Comparison of ENCODE assay signal across 20 mouse cellular contexts in the genomic region with DNA sequence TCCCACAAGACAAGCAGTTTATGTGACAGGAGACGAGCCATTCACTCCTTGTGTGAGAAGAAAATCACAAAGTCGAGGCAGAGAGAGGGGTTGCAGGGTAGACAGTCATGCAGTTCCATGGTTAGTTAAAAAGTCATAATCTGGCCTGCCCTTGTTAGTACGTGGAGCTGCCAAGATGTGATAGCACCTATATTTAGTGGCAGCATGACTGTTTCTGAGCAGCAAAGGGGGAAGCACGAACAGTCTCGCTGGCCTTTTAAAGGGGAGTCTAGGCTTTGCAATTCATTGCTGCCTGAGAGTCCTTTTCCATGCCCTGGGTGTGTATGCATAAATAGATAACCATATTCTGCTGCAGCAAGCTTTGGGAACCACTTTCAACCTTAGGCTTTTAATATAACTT.
DNase-seq lines count a peak whose midpoint lies in the region; ATAC-seq and TF ChIP-seq lines count a peak whose summit lies in the region.
"Had no signal": no experiment of that assay in that cellular context is flagged by ENCODE, and none has a peak within 500 bp of the region (broad histone marks: within the 10 kb centered on the region; RNA-seq: fewer than 3 reads in every experiment).

No protein-coding gene starts in this region.

- ATAC-seq in heart, embryonic 11.5 days (replicated peaks; ENCODE audit: insufficient number of reproducible peaks, low FRiP score, low TSS enrichment): no peak
- no peak; the same call in 1 of the 2 replicates for ATAC-seq in heart, embryonic 14.5 days (ENCODE audit: insufficient number of reproducible peaks, insufficient read depth, low FRiP score, low read depth)
- peak; percentile 59; the same call in 1 of the 2 replicates for ATAC-seq in heart, postnatal 0 days (ENCODE audit: insufficient read depth, low read depth)
- ATAC-seq: forebrain, postnatal 0 days; hindbrain, embryonic 16.5 days; inflammation-experienced regulatory T-cells, adult 6 months had no signal

- H3K9ac ChIP-seq in heart, embryonic 11.5 days (ENCODE audit: low read depth, low read length): no peak overlapping the region
- no peak overlapping the region; the same call in 1 of the 2 replicates for H3K9ac ChIP-seq in heart, embryonic 14.5 days (ENCODE audit: low read length)
- no peak overlapping the region for H3K9ac ChIP-seq in heart, postnatal 0 days (replicated peaks; ENCODE audit: low read depth, low read length)
- H3K9ac ChIP-seq: embryonic facial prominence, embryonic 13.5 days; forebrain, embryonic 12.5 days; forebrain, postnatal 0 days had no signal

- 47% methylated on average over 5 of the region's 5 CpGs for WGBS in heart, embryonic 11.5 days (ENCODE audit: insufficient replicate concordance)
- 58% methylated on average over 5 of the region's 5 CpGs for WGBS in heart, embryonic 10.5 days
- 37% methylated on average over 5 of the region's 5 CpGs for WGBS in heart, embryonic 14.5 days
- 39% methylated on average over 5 of the region's 5 CpGs for WGBS in heart, postnatal 0 days

- DNase-seq in heart, adult 11 months: peak; percentile 87
- DNase-seq in heart, adult 9 months (ENCODE audit: low spot score in 2 of 2): peak; percentile 5 to 6
- no peak for DNase-seq in heart, embryonic 10.5 days (ENCODE audit: low spot score)
- peak; percentile 60 for DNase-seq in heart, postnatal 0 days (ENCODE audit: low spot score)
- no peak for DNase-seq in layer of hippocampus, postnatal 10 days (ENCODE audit: low spot score in 2 of 2)
- no peak for DNase-seq in ovary, adult 18-20 months (ENCODE audit: low spot score)
- DNase-seq: adrenal gland, adult 2 months; adrenal gland, postnatal 25 days; forebrain, postnatal 0 days; gastrocnemius, postnatal 14 days; kidney, adult 18-20 months; kidney, postnatal 10 days had no signal

- no peak overlapping the region for H3K4me3 ChIP-seq in heart, embryonic 11.5 days (ENCODE audit: low read depth, low read length)
- no peak overlapping the region for H3K4me3 ChIP-seq in heart, embryonic 10.5 days
- no peak overlapping the region for H3K4me3 ChIP-seq in heart, embryonic 14.5 days (ENCODE audit: control insufficient read depth in 1 of 2, insufficient read depth in 1 of 2, low read depth in 1 of 2, low read length in 2 of 2)
- no peak overlapping the region for H3K4me3 ChIP-seq in heart, postnatal 0 days (ENCODE audit: low read depth, low read length)
- H3K4me3 ChIP-seq: embryonic facial prominence, embryonic 13.5 days; forebrain, embryonic 12.5 days; hindbrain, embryonic 10.5 days had no signal

- TF ChIP-seq EP300 in heart, postnatal 0 days (IDR thresholded peaks at IDR 0.05; ENCODE audit: low read depth): no peak

- H3K27me3 ChIP-seq in heart, embryonic 11.5 days (ENCODE audit: control insufficient read depth, insufficient read depth, low read length): no peaks in the 10 kb centered on the region
- H3K27me3 ChIP-seq in heart, embryonic 10.5 days (ENCODE audit: insufficient read depth, poor library complexity, severe bottlenecking): no peaks in the 10 kb centered on the region
- no peaks in the 10 kb centered on the region for H3K27me3 ChIP-seq in heart, embryonic 14.5 days (ENCODE audit: control insufficient read depth, insufficient read depth, low read length)
- no peaks in the 10 kb centered on the region for H3K27me3 ChIP-seq in heart, postnatal 0 days (ENCODE audit: control insufficient read depth, insufficient read depth, low read length)
- H3K27me3 ChIP-seq: CH12.LX; embryonic facial prominence, embryonic 13.5 days; forebrain, embryonic 12.5 days had no signal

- TF ChIP-seq CTCF in heart, postnatal 0 days (IDR thresholded peaks at IDR 0.05; ENCODE audit: low read depth): no peak

- no peak overlapping the region for H3K27ac ChIP-seq in heart, embryonic 11.5 days (ENCODE audit: low read depth, low read length)
- no peak overlapping the region for H3K27ac ChIP-seq in heart, embryonic 10.5 days
- H3K27ac ChIP-seq in heart, embryonic 14.5 days (replicated peaks in 1 of 2; ENCODE audit: control insufficient read depth in 1 of 2, insufficient read depth in 1 of 2, low read depth in 2 of 2, low read length in 2 of 2): peak overlapping the region; percentile 21 to 66; a peak in 3 of 4 replicates
- peak overlapping the region; percentile 67 for H3K27ac ChIP-seq in heart, postnatal 0 days (ENCODE audit: low read depth)
- H3K27ac ChIP-seq: embryonic facial prominence, embryonic 13.5 days; forebrain, embryonic 12.5 days had no signal

- H3K9me3 ChIP-seq in heart, embryonic 11.5 days (replicated peaks; ENCODE audit: control insufficient read depth, low read length): no peaks in the 10 kb centered on the region
- no peaks in the 10 kb centered on the region for H3K9me3 ChIP-seq in heart, embryonic 10.5 days
- no peaks in the 10 kb centered on the region for H3K9me3 ChIP-seq in heart, embryonic 14.5 days (ENCODE audit: control insufficient read depth, low read length)
- H3K9me3 ChIP-seq in heart, postnatal 0 days (replicated peaks; ENCODE audit: control insufficient read depth, low read length): no peaks in the 10 kb centered on the region
- H3K9me3 ChIP-seq: embryonic facial prominence, embryonic 13.5 days; forebrain, embryonic 12.5 days; hindbrain, embryonic 10.5 days had no signal

- no peak overlapping the region for H3K4me2 ChIP-seq in heart, embryonic 11.5 days
- H3K4me2 ChIP-seq in heart, embryonic 14.5 days (ENCODE audit: low read length): no peak overlapping the region
- H3K4me2 ChIP-seq in heart, postnatal 0 days (ENCODE audit: low read depth, low read length): 0 out of 2 replicates have a peak overlapping the region, but pooled peaks have one; percentile 12
- H3K4me2 ChIP-seq: embryonic facial prominence, embryonic 13.5 days; forebrain, embryonic 12.5 days had no signal

- H3K4me1 ChIP-seq in heart, embryonic 11.5 days (ENCODE audit: control insufficient read depth, insufficient read depth, low read length): peaks cover 22% of the 10 kb centered on the region
- peaks cover 33% of the 10 kb centered on the region for H3K4me1 ChIP-seq in heart, embryonic 10.5 days
- H3K4me1 ChIP-seq in heart, embryonic 14.5 days (ENCODE audit: control insufficient read depth in 2 of 2, insufficient read depth in 2 of 2, low read length in 2 of 2): peaks cover 17 to 37% of the 10 kb centered on the region in 2 experiments
- H3K4me1 ChIP-seq in heart, postnatal 0 days (ENCODE audit: control insufficient read depth, insufficient read depth): peaks cover 21% of the 10 kb centered on the region

- H3K36me3 ChIP-seq in heart, embryonic 11.5 days (ENCODE audit: control insufficient read depth, insufficient read depth, low read length): peaks cover 7% of the 10 kb centered on the region
- peaks cover 25% of the 10 kb centered on the region for H3K36me3 ChIP-seq in heart, embryonic 10.5 days
- peaks cover 31% of the 10 kb centered on the region for H3K36me3 ChIP-seq in heart, embryonic 14.5 days (ENCODE audit: control insufficient read depth, insufficient read depth, low read length)
- H3K36me3 ChIP-seq in heart, postnatal 0 days (replicated peaks; ENCODE audit: control insufficient read depth, insufficient read depth, low read length): no peaks in the 10 kb centered on the region
- H3K36me3 ChIP-seq: forebrain, embryonic 12.5 days had no signal

Comparison
In these comparisons a context has a peak if more than half of its experiments do, and no peak if none do; other contexts are left out.
1. DNase-seq: peak in heart, adult 11 months (single experiment), heart, adult 9 months (2 of 2) and heart, postnatal 0 days (single experiment); none in heart, embryonic 10.5 days (single experiment), layer of hippocampus, postnatal 10 days (0 of 2) and ovary, adult 18-20 months (single experiment).
2. H3K27ac ChIP-seq: peak in heart, embryonic 14.5 days (2 of 2) and heart, postnatal 0 days (single experiment); none in heart, embryonic 11.5 days (single experiment) and heart, embryonic 10.5 days (single experiment).